Mouse (Mus musculus) MEL (cell line): ENCODE data around the gene Dynlt1c. TPM values are rescaled to one million over a fixed set of nuclear protein-coding genes. Genes with fewer than 3 reads are reported as not detected.
A peak's percentile ranks its signal among the peaks of the same experiment; 100 is the strongest.
"Not testable (repeated sequence)": the region's sequence is repeated elsewhere in the genome, so short reads cannot be mapped to it uniquely, and the experiment has no call there.

Experiments
- DNase-seq: peaks from one replicate; pipeline ENCODE4 v3.0.0; 2011; ENCODE audit warnings: low read depth, low spot score
- H3K27ac ChIP-seq: 2 replicates; pipeline ENCODE4 v1.5.1; 2012; ENCODE audit warnings: low read depth, mild to moderate bottlenecking, control low read depth, low read length, moderate library complexity; ENCODE audit not compliant: control insufficient read depth
- H3K27me3 ChIP-seq, 2 experiments: fragments of 150-350 bp in 1 of 2; sonication (generic) in 1 of 2; 2 replicates each; pipeline ENCODE4 v1.6.1; 2012; ENCODE audit warnings: low read length in 2 of 2, mild to moderate bottlenecking in 2 of 2, improper control_type of control experiment in 1 of 2, moderate library complexity in 1 of 2; ENCODE audit not compliant: insufficient read depth in 2 of 2, control insufficient read depth in 1 of 2
- H3K36me3 ChIP-seq, 2 experiments: 2 replicates each; pipeline ENCODE4 v1.6.1; 2012 to 2014; ENCODE audit warnings: low read length in 2 of 2, improper control_type of control experiment in 1 of 2, inconsistent platforms in 1 of 2, mild to moderate bottlenecking in 1 of 2; ENCODE audit not compliant: insufficient read depth in 2 of 2, control insufficient read depth in 1 of 2
- H3K4me1 ChIP-seq, 2 experiments: fragments of 150-350 bp in 1 of 2; sonication (generic) in 1 of 2; 2 replicates each; pipeline ENCODE4 v1.6.1; 2012; ENCODE audit warnings: low read length in 2 of 2, improper control_type of control experiment in 1 of 2, mild to moderate bottlenecking in 1 of 2; ENCODE audit not compliant: insufficient read depth in 2 of 2, control insufficient read depth in 1 of 2
- H3K4me3 ChIP-seq, 2 experiments: fragments of 150-350 bp in 1 of 2; sonication (generic) in 1 of 2; 2 replicates each; pipeline ENCODE4 v1.5.1; 2012; ENCODE audit warnings: low read depth in 2 of 2, low read length in 2 of 2, mild to moderate bottlenecking in 2 of 2, moderate library complexity in 2 of 2, control low read depth in 1 of 2, improper control_type of control experiment in 1 of 2; ENCODE audit not compliant: control insufficient read depth in 1 of 2, insufficient read depth in 1 of 2
- H3K79me2 ChIP-seq: 2 replicates; pipeline ENCODE4 v1.6.1; 2012; ENCODE audit warnings: mild to moderate bottlenecking, low read length, moderate library complexity; ENCODE audit not compliant: control insufficient read depth, poor library complexity, insufficient read depth
- H3K9ac ChIP-seq: 2 replicates; pipeline ENCODE4 v1.6.1; 2012; ENCODE audit warnings: low read depth, mild to moderate bottlenecking, control low read depth, low read length, moderate library complexity; ENCODE audit not compliant: control insufficient read depth, poor library complexity, severe bottlenecking
- H3K9me3 ChIP-seq: fragments of 150-350 bp; sonication (generic); replicated peaks from 2 replicates; pipeline ENCODE4 v1.6.1; 2012; ENCODE audit warnings: mild to moderate bottlenecking, low read length, improper control_type of control experiment, moderate library complexity; ENCODE audit not compliant: insufficient read depth
- polyA plus RNA-seq, 2 experiments: library from polyadenylated mRNA; stranded (reverse) in 1 of 2; unstranded in 1 of 2; fragments of >175 nt in 1 of 2; fragments of >200 nt in 1 of 2; gene quantifications; 2 replicates each; pipeline versions ENCODE4 v1.2.1 to v1.2.4; 2012; ENCODE audit warnings: low replicate concordance in 2 of 2, low read depth in 1 of 2; ENCODE audit not compliant: insufficient read length in 2 of 2, insufficient read depth in 1 of 2, missing spikeins in 1 of 2
- total RNA-seq: library from RNA; depleted of rRNA; stranded (reverse); fragments of 300-350 nt; gene quantifications from 2 replicates; pipeline ENCODE4 v1.2.3, GENCODE M21; 2012

Gene Dynlt1c
- total and polyA plus RNA-seq, 3 experiments, result 6.3 to 7.7 TPM; not detected in 1

DNA sequence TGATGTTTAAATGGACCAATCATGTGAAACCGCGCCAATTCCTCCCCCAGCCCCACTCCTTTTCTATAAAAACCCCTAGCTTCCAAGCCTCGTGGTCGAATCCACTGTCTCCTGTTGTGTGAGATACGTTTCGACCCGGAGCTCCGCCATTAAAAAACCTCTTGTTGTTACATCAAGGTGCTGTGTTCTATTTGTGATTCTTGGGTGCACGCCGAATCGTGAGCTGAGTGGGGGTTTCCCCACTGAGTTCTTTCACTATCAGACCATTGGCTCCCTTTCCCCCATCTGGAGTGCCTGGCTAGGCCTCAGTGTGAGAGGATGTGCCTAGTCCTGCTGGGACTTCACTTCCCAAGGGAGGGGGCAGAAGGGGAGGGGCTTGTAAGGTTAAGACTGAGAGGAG, 30.2 kb upstream of the Dynlt1c start:
- not testable (repeated sequence) for H3K4me1 ChIP-seq, H3K9me3 ChIP-seq, H3K36me3 ChIP-seq, H3K79me2 ChIP-seq, H3K9ac ChIP-seq, H3K27ac ChIP-seq, H3K27me3 ChIP-seq, DNase-seq, H3K4me3 ChIP-seq

GRCm38 (mm10) chr17:6572202-6572601, 29.3 kb upstream of the Dynlt1c start:
- H3K36me3 ChIP-seq, H3K4me1 ChIP-seq, H3K4me3 ChIP-seq, H3K9me3 ChIP-seq, H3K27me3 ChIP-seq, H3K79me2 ChIP-seq, H3K27ac ChIP-seq, H3K9ac ChIP-seq: not testable (repeated sequence)
- peak; percentile 72 for DNase-seq

GRCm38 (mm10) chr17:6575376-6575775, 26.1 kb upstream of the Dynlt1c start:
- H3K4me1 ChIP-seq, DNase-seq, H3K36me3 ChIP-seq, H3K27me3 ChIP-seq, H3K9me3 ChIP-seq, H3K9ac ChIP-seq, H3K27ac ChIP-seq, H3K79me2 ChIP-seq, H3K4me3 ChIP-seq: not testable (repeated sequence)

GRCm38 (mm10) chr17:6588672-6589071, 12.8 kb upstream of the Dynlt1c start:
- H3K9ac ChIP-seq, H3K4me1 ChIP-seq, H3K79me2 ChIP-seq, H3K27ac ChIP-seq, H3K9me3 ChIP-seq, H3K4me3 ChIP-seq, H3K27me3 ChIP-seq, H3K36me3 ChIP-seq, DNase-seq: not testable (repeated sequence)

- not testable (repeated sequence) for H3K9me3 ChIP-seq, H3K79me2 ChIP-seq, H3K4me1 ChIP-seq, H3K9ac ChIP-seq, H3K36me3 ChIP-seq, H3K27me3 ChIP-seq, H3K4me3 ChIP-seq, H3K27ac ChIP-seq, DNase-seq
Observed at GRCm38 (mm10) chr17:6592109-6592508, 9.4 kb upstream of the Dynlt1c start.

DNA sequence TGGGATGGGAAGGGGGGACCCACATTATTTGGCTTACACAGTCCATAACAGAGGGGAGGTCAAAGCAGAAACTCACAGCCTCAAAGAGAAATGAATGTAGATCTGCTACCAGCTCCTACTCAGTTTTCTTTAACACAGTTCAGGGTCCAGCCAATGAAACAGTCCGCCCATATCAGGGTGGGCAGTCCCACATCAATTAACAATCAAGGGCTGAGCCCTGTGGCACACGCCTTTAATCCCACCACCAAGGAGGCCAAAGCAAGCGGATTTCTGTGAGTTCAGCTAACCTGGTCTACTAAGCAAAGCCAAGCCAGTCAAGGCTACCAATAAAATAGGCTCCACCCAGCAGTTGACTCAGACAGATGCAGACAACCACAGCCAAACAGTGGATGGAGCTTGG, 7.6 kb upstream of the Dynlt1c start:
- not testable (repeated sequence) for H3K4me1 ChIP-seq, H3K27me3 ChIP-seq, H3K36me3 ChIP-seq, H3K4me3 ChIP-seq, H3K9ac ChIP-seq, H3K79me2 ChIP-seq, H3K9me3 ChIP-seq, DNase-seq, H3K27ac ChIP-seq

DNA sequence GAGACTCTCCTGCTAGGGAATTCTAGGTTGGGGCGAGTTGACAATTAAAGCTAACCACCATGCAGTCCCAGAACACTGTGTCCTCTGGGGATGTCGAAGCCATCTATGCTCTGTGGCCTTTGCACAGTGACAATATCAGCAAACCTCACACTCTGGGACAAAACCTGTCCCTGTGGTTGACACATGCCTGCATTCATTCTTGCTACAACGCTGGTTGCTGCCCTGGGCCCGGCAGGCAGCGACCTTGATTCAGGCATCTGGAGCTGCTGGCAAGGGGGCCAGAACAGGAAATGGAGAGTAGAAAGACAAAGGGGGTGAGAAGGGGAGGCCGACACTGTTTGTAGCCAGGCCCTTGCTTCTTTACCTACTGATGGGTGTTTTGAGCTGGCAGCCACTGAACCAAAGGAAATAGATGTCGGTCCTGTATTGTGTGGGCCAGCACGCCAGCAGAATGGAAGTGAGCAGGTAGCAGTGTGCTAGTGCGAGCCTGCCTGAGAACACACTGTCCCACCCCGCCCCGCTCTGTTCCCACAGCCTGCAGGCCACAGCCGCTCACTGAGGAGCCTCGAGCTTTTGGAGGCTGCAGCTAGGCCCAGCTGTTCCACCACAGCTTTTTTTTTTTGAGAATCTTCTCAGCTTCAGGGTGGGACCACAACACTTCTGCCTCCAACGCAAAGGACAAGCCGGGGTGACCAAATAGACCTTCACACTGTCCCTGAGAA, 5.5 kb upstream of the Dynlt1c start:
- H3K4me1 ChIP-seq, H3K36me3 ChIP-seq, DNase-seq, H3K27ac ChIP-seq, H3K27me3 ChIP-seq, H3K9me3 ChIP-seq, H3K4me3 ChIP-seq, H3K9ac ChIP-seq, H3K79me2 ChIP-seq: not testable (repeated sequence)
